In the genomic region with DNA sequence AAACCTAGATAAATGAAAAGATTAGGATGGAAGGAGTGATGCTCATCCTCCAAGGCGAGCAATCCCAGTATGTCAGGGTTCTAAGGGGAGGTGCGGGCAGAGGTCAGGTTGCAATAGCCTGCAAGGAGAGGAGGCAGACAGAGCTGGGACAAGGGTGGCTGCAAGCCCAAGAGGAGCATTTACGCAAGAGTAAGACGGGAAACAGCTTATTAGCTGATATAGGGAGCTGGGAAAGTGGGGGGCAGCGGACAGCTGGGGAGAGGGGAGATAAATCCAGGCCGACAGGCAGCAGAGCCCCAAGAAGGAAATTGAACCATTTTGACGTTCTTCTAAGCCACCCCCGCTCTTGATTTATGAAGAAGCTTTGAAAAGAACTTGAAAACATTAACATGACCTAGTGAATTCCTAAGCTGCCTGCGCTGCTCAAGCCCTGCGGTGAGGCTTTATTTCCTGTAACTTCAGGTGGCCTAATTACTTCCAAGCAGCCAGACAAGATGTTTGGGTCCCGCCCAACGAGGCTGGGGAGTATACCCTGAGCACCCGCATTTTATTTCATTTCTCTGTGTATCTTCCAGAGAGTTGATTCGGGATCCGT, we compare ENCODE assay signal across 11 mouse cellular contexts.
DNase-seq lines count a peak whose midpoint lies in the region; ATAC-seq and TF ChIP-seq lines count a peak whose summit lies in the region.
"Had no signal": no experiment of that assay in that cellular context is flagged by ENCODE, and none has a peak within 500 bp of the region (broad histone marks: within the 10 kb centered on the region; RNA-seq: fewer than 3 reads in every experiment).

No protein-coding gene starts in this region.

- 24% methylated on average over 15 of the region's 15 CpGs for WGBS in stomach, embryonic 14.5 days
- WGBS in stomach, postnatal 0 days: 29% methylated on average over 15 of the region's 15 CpGs
- WGBS in kidney, embryonic 14.5 days: 15% methylated on average over 15 of the region's 15 CpGs
- WGBS in midbrain, embryonic 11.5 days: 71% methylated on average over 15 of the region's 15 CpGs

- H3K4me2 ChIP-seq in stomach, embryonic 14.5 days (replicated peaks; ENCODE audit: low read depth, low read length): no peak overlapping the region
- H3K4me2 ChIP-seq in stomach, postnatal 0 days (replicated peaks; ENCODE audit: low read depth): no peak overlapping the region
- no peak overlapping the region for H3K4me2 ChIP-seq in kidney, embryonic 14.5 days (replicated peaks; ENCODE audit: low read depth, low read length)
- H3K4me2 ChIP-seq in midbrain, embryonic 11.5 days: no peak overlapping the region

- peak; percentile 18 for DNase-seq in adrenal gland, adult 2 months
- no peak for DNase-seq in adrenal gland, postnatal 10 days
- no peak for DNase-seq in stomach, postnatal 0 days (ENCODE audit: low spot score)
- peak; percentile 69 for DNase-seq in mesoderm, embryonic 11.5 days (ENCODE audit: low read depth, low spot score)
- DNase-seq in midbrain, embryonic 11.5 days (ENCODE audit: low spot score, missing footprints): no peak
- DNase-seq in urinary bladder, postnatal 25 days (ENCODE audit: low spot score): no peak
- DNase-seq: cerebellum, adult 8-10 months; midbrain, embryonic 14.5 days had no signal

- TF ChIP-seq CTCF in stomach, postnatal 0 days (IDR thresholded peaks at IDR 0.05; ENCODE audit: low read depth): no peak

- ATAC-seq in stomach, embryonic 14.5 days (ENCODE audit: insufficient number of reproducible peaks, insufficient read depth, low FRiP score, low read depth): peak; percentile 37; the same call in 1 of the 2 replicates
- ATAC-seq in stomach, postnatal 0 days (ENCODE audit: low FRiP score, low TSS enrichment): no peak
- ATAC-seq in kidney, embryonic 14.5 days (ENCODE audit: low FRiP score, low TSS enrichment): peak; percentile 48
- ATAC-seq in midbrain, embryonic 11.5 days (ENCODE audit: low FRiP score): no peak

- H3K4me3 ChIP-seq in stomach, embryonic 14.5 days (ENCODE audit: low read depth, low read length): no peak overlapping the region
- no peak overlapping the region for H3K4me3 ChIP-seq in stomach, postnatal 0 days (ENCODE audit: low read depth, low read length)
- H3K4me3 ChIP-seq in kidney, embryonic 14.5 days (ENCODE audit: low read length): no peak overlapping the region
- no peak overlapping the region for H3K4me3 ChIP-seq in midbrain, embryonic 11.5 days (ENCODE audit: low read depth, low read length)

- 0 out of 2 replicates have a peak overlapping the region, but pooled peaks have one; percentile 21 for H3K27ac ChIP-seq in stomach, embryonic 14.5 days (ENCODE audit: low read length)
- H3K27ac ChIP-seq in stomach, postnatal 0 days (replicated peaks): no peak overlapping the region
- peak overlapping the region; percentile 74 for H3K27ac ChIP-seq in kidney, embryonic 14.5 days (ENCODE audit: low read depth, low read length)
- H3K27ac ChIP-seq in midbrain, embryonic 11.5 days (ENCODE audit: low read depth, low read length): no peak overlapping the region
- H3K27ac ChIP-seq: liver, embryonic 14.5 days had no signal

- no peaks in the 10 kb centered on the region for H3K27me3 ChIP-seq in stomach, embryonic 14.5 days (ENCODE audit: control insufficient read depth, insufficient read depth, low read length)
- H3K27me3 ChIP-seq in stomach, postnatal 0 days (ENCODE audit: control insufficient read depth, insufficient read depth, low read length): no peaks in the 10 kb centered on the region
- H3K27me3 ChIP-seq in kidney, embryonic 14.5 days (ENCODE audit: control insufficient read depth, insufficient read depth, low read length): no peaks in the 10 kb centered on the region
- H3K27me3 ChIP-seq in midbrain, embryonic 11.5 days (ENCODE audit: control insufficient read depth, insufficient read depth, low read length): no peaks in the 10 kb centered on the region

- TF ChIP-seq EP300 in stomach, postnatal 0 days (optimal IDR thresholded peaks at IDR 0.05): no peak

- H3K4me1 ChIP-seq in stomach, embryonic 14.5 days (ENCODE audit: control insufficient read depth, insufficient read depth, low read length): peaks cover 10% of the 10 kb centered on the region
- H3K4me1 ChIP-seq in stomach, postnatal 0 days (replicated peaks; ENCODE audit: control insufficient read depth, insufficient read depth): no peaks in the 10 kb centered on the region
- peaks cover 13% of the 10 kb centered on the region for H3K4me1 ChIP-seq in kidney, embryonic 14.5 days (ENCODE audit: control insufficient read depth, insufficient read depth, low read length)
- no peaks in the 10 kb centered on the region for H3K4me1 ChIP-seq in midbrain, embryonic 11.5 days (ENCODE audit: control insufficient read depth, insufficient read depth, low read length)

- no peak overlapping the region for H3K9ac ChIP-seq in stomach, embryonic 14.5 days (replicated peaks; ENCODE audit: low read depth, low read length)
- no peak overlapping the region for H3K9ac ChIP-seq in stomach, postnatal 0 days (ENCODE audit: low read length)
- H3K9ac ChIP-seq in kidney, embryonic 14.5 days (ENCODE audit: low read depth, low read length): no peak overlapping the region
- no peak overlapping the region for H3K9ac ChIP-seq in midbrain, embryonic 11.5 days (ENCODE audit: low read length)
- H3K9ac ChIP-seq: liver, embryonic 14.5 days had no signal

- no peaks in the 10 kb centered on the region for H3K36me3 ChIP-seq in stomach, embryonic 14.5 days (ENCODE audit: control insufficient read depth, insufficient read depth, low read length)
- peaks cover 7% of the 10 kb centered on the region; the same call in 1 of the 2 replicates for H3K36me3 ChIP-seq in stomach, postnatal 0 days (ENCODE audit: control insufficient read depth, insufficient read depth, low read length)
- H3K36me3 ChIP-seq in kidney, embryonic 14.5 days (ENCODE audit: control insufficient read depth, insufficient read depth, low read length): peaks cover 3% of the 10 kb centered on the region; the same call in 1 of the 2 replicates
- H3K36me3 ChIP-seq in midbrain, embryonic 11.5 days (ENCODE audit: control insufficient read depth, insufficient read depth, low read length): no peaks in the 10 kb centered on the region

- H3K9me3 ChIP-seq in stomach, embryonic 14.5 days (ENCODE audit: control insufficient read depth, low read depth, low read length): no peaks in the 10 kb centered on the region
- no peaks in the 10 kb centered on the region for H3K9me3 ChIP-seq in stomach, postnatal 0 days (ENCODE audit: control insufficient read depth, low read length)
- peaks cover under 1% of the 10 kb centered on the region; the same call in 1 of the 2 replicates for H3K9me3 ChIP-seq in kidney, embryonic 14.5 days (ENCODE audit: control insufficient read depth, low read length)
- no peaks in the 10 kb centered on the region for H3K9me3 ChIP-seq in midbrain, embryonic 11.5 days (ENCODE audit: control insufficient read depth, low read length)

Comparison
In these comparisons a context has a peak if more than half of its experiments do, and no peak if none do; other contexts are left out.
1. DNase-seq: peak in adrenal gland, adult 2 months (single experiment) and mesoderm, embryonic 11.5 days (single experiment); none in adrenal gland, postnatal 10 days (single experiment), stomach, postnatal 0 days (single experiment), midbrain, embryonic 11.5 days (single experiment) and urinary bladder, postnatal 25 days (single experiment).
2. ATAC-seq: peak in stomach, embryonic 14.5 days (single experiment) and kidney, embryonic 14.5 days (single experiment); none in stomach, postnatal 0 days (single experiment) and midbrain, embryonic 11.5 days (single experiment).
3. H3K27ac ChIP-seq: peak in stomach, embryonic 14.5 days (single experiment) and kidney, embryonic 14.5 days (single experiment); none in stomach, postnatal 0 days (single experiment) and midbrain, embryonic 11.5 days (single experiment).